Mouse (Mus musculus) natural killer cell, adult 2 months (primary cell): ENCODE measurements around the gene Mms22l.
"Not testable (repeated sequence)": the region's sequence is repeated elsewhere in the genome, so short reads cannot be mapped to it uniquely, and the experiment has no call there.

ENCODE experiments used
- DNase-seq, 2 experiments: peaks; one replicate each; pipeline ENCODE4 v3.0.0; 2022; ENCODE audit warnings: low spot score in 2 of 2

Gene Mms22l

DNA sequence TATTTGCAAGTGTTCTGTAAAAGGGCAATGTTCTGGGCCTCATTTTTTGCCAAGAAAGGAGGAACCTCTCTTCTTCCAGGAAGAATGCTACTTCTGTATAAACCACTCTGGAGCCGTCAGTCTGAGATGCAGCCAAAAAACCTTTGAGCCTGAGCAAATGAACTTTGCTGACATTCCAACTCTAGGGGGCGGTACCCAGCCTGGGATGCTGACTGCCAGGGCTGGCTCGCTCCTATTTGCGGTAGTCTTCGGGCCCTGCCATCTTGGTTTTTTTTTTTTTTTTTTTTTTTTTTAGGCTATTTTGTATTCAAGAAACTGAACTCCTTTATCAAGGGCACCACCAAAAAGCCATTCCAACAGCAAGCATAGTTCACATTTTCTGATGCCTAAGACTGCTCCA lies 124.2 kb downstream of the Mms22l start:
- DNase-seq: no peak

DNA sequence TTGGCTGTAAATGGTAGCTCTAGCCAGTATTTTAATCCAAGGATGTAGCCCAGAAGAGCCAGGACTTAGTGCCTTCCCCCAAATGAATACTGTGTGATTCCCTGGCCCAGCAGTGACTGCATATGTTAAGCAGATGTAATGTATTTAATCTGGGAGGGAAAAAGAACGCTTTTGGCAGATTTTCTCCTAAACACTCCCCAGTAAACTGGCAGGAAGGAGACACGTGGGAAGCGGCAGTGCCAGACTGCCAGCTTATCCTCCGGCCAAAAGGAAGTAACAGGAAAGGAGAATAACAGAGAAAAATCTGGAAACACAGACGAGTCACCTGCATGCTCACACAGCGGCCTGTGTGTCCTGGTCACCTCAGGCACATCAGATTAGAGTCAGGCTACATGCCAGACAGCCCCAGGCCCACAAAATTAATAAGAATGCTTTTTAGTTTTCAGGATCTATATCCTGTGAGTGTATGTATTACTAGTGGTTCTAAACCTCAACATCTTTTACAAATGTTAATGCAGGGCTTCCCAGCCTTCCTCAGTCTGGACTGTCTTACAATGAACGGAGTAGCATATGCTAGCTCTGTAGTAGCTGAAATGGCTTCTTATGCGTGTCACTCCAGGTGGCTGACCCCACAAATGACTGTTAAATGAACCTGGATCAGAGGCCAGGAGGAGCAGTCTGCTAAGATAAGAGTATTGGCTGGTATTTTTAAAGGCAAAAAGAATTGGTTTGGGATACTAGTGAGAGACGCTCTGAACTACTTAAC lies 125.4 kb downstream of the Mms22l start:
- no peak for DNase-seq

DNA sequence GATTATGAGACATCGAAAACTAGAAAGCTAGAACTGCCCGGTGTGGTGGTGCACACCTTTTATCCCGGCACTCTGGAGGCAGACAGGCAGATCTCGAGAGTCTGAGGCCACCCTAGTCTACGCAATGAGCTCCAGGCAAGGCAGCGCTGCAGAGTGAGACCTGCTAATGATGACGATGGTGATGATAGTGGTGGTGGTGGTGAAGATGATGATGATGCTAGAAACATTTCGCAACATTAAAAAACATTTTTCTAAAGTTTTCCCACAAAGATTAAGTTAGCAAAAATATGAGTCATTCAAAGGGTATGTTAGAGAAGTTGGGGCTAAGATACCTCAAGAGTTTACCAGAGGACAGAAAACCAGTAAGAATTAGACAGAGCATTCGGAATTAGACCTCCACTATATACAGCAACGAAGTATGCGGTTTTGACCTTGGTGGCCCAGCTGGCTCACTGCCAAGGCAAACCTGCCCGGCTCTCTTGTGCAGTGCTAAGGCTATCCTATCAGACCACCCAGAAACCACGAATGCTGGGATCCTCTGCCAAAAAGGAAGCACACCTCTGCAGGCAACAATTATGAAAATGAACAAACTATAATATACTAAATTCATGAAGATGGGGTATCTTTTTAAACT lies 129.8 kb downstream of the Mms22l start:
- no peak for DNase-seq

DNA sequence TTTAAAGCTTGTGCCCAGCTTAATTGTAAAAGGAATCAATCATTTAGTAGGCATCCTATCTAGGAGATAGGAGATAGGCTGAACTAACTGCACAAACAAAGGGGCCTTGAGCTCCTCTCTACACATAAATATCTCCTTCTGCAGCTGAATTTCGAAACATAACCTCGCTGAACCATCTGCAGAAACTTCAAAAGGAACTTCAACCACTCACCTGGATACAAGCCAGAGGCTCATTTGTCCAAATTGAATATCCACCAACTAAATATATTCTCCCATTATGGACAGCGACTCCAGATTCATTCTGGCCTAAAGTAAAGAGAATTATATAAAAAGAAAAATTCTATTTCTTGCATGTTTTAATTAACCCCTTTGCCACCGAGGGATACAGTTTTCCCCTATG lies 130.4 kb downstream of the Mms22l start:
- no peak for DNase-seq

DNA sequence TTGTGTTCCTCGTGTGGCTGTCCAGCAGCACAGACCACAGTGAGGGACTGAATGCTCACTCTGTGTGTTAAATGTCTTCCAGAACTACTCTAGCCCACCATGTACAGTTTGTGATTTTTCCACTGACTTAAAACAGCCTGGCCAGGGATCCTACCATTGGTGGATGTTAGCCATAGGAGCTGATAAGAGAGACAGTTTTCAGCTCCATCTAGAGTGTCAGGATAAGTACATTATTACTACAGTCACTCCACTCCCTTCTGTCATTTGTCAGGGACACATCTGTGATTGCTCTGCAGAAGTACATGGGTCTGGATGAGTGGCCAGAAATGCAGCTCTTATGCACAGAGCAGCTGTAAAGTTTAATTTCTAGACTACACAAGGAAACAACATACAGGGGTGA lies 131.6 kb downstream of the Mms22l start:
- DNase-seq: no peak

DNA sequence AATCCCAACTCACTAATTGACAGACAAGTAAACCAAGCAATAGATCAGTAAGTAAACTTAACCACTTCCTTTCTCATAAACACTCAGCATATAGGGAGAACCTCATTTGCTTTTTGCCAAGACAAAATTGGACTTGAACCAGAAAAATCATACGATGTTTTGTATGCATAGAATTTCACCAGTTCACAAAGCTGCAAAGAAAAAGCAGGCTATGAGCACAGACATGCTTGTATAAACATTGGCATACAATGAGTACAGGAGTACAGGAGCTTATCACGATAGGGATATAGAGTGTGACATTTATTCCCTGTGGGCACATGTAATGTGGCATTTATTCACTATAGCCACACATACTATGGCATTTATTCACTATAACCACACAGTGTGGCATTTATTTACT lies 134.2 kb downstream of the Mms22l start:
- DNase-seq: no peak

DNA sequence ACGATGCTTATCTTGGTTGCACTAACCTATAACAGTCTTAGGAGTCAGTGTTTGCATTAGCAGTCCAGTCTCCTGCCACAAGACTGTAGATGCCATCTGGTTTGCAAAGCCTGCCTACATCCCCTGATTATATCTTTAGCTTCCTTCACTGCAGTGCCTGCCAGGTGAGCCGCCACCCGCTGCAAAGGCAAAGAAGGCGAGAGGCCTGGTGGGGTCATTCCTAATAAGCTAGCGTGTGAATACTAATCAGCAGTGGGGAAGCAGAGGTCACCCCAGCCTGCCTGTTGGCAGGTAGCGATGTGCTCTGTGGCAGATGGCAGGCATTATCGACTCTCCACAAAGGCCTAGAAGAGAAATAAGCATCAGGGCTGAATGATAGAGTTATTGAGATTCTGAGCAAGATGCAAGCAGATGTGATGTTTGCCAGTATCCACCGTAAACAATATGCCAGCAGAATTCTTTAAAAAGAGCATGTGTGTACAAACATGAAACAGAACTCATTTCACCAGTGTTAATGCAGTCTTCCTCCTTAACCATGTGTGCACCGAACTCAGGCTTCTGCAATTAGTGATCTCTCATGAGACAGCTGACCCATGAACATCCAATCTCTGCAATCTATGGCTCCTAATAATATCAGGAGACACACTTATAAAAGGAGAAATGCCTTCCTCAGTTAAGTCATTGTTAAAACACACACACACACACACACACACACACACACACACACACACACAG lies 135.1 kb downstream of the Mms22l start:
- DNase-seq: no peak

DNA sequence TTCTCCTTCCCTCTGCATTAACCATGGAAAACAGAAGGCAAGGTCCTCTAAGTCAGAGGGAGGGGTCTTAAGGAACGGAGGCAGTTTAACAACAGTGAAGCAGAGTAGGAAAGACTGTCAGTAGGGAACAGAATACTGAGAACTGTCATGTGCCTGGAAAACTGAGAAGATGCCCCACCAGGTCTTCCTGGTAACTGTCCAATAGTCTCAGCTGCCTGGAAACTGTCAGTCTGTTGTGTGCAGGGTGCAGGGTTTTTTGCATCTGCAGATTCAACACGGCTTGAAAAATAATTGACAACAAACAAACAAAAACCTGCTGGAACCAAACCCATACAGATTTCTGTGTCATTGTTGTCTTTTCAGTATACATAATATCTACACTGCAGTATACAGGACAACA lies 146.1 kb downstream of the Mms22l start:
- no peak for DNase-seq

DNA sequence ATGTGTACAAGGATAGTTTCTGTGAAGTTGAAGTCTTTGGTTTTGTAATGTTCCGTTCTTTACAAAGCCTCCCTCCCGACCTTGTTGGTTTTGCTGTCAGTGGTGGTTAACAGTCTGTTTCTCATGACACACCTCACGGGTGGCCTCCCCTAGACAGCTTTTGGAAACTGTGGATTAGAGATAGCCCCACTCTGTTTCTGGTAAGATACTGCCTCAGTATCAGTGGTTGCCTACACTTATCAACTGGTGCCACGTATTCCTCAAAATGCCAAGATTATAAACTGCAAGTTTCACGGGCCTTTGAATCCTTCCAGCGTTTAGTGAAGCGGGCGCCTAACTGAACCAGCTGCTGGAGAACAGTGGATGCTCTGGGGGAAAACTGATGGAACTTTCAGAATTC lies 148.5 kb downstream of the Mms22l start:
- DNase-seq: not testable (repeated sequence)
